Mouse (Mus musculus): ENCODE data around the gene Ntf5. TPM values are rescaled to one million over a fixed set of nuclear protein-coding genes. Genes with fewer than 3 reads are reported as not detected.

Ntf5 gene
- polyA plus RNA-seq, 1 experiment from 2014 or later: 1.2 TPM

- H3K9me3 ChIP-seq (ENCODE audit: control insufficient read depth, low read length): no peaks in the 10 kb centered on the region
- peaks cover 50% of the 10 kb centered on the region for H3K27me3 ChIP-seq (ENCODE audit: control insufficient read depth, insufficient read depth, low read length)
- no peak for DNase-seq (ENCODE audit: low spot score)
- 15% methylated on average over 27 of the region's 27 CpGs for WGBS
- H3K36me3 ChIP-seq (ENCODE audit: control insufficient read depth, insufficient read depth, low read length): peaks cover 17% of the 10 kb centered on the region
- H3K4me1 ChIP-seq (replicated peaks; ENCODE audit: control insufficient read depth, insufficient read depth, low read length): no peaks in the 10 kb centered on the region
- no peak for ATAC-seq (ENCODE audit: low FRiP score)
- H3K27ac ChIP-seq (ENCODE audit: low read depth, low read length): no peak overlapping the region
- no peak overlapping the region for H3K4me2 ChIP-seq (replicated peaks; ENCODE audit: low read depth, low read length)
- no peak overlapping the region for H3K4me3 ChIP-seq (ENCODE audit: low read depth, low read length)
- no peak overlapping the region for H3K9ac ChIP-seq (ENCODE audit: low read depth, low read length)
Measured at GRCm38 (mm10) chr7:45419859-45420614, 6.5 kb downstream of the Ntf5 start.

DNA sequence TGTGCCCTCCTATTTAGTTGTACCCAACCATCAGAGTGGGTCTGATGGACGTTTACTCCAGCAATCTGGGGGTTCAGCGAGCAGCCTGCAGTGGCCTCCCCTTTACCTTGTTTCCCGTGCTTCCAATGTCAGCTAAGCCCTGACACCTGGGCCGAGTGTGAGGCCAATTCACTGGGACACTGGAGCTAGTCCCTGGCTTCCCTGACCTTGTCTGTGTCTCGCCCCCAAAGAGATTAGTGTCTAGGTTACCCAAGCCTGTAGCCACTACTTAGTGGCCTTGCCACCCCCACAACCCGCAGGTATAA, 7.1 kb downstream of the Ntf5 start, which contains the start of gene Lhb:
Lhb (plus strand) TSS at position 206 of the 305 bp plus-strand sequence.
- Histone ChIP-seq H3K4me2 (replicated peaks; ENCODE audit: low read depth, low read length) (no peak within 1 kb of the TSS), H3K27ac (ENCODE audit: low read depth, low read length) (no peak within 1 kb of the TSS), H3K4me3 (ENCODE audit: low read depth, low read length) (no peak within 1 kb of the TSS), H3K4me1 (replicated peaks; ENCODE audit: control insufficient read depth, insufficient read depth, low read length) (no peaks in the 10 kb centered on the region), H3K36me3 (ENCODE audit: control insufficient read depth, insufficient read depth, low read length) (peaks cover 17% of the 10 kb centered on the region), H3K9ac (ENCODE audit: low read depth, low read length) (no peak within 1 kb of the TSS), H3K9me3 (ENCODE audit: control insufficient read depth, low read length) (no peaks in the 10 kb centered on the region), H3K27me3 (ENCODE audit: control insufficient read depth, insufficient read depth, low read length) (peaks cover 44% of the 10 kb centered on the region)
- ATAC-seq (ENCODE audit: low FRiP score) (no peak), DNase-seq (ENCODE audit: low spot score) (no peak)
- WGBS: 59% methylated on average over 6 of the region's 6 CpGs

- ATAC-seq (ENCODE audit: low FRiP score): no peak
- Histone ChIP-seq H3K9me3 (ENCODE audit: control insufficient read depth, low read length) (no peaks in the 10 kb centered on the region), H3K36me3 (ENCODE audit: control insufficient read depth, insufficient read depth, low read length) (peaks cover 17% of the 10 kb centered on the region), H3K4me2 (replicated peaks; ENCODE audit: low read depth, low read length) (no peak overlapping the region), H3K27ac (ENCODE audit: low read depth, low read length) (no peak overlapping the region), H3K9ac (ENCODE audit: low read depth, low read length) (no peak overlapping the region), H3K4me1 (replicated peaks; ENCODE audit: control insufficient read depth, insufficient read depth, low read length) (no peaks in the 10 kb centered on the region), H3K27me3 (ENCODE audit: control insufficient read depth, insufficient read depth, low read length) (peaks cover 38% of the 10 kb centered on the region), H3K4me3 (ENCODE audit: low read depth, low read length) (no peak overlapping the region)
- DNase-seq (ENCODE audit: low spot score): no peak
- 92% methylated on average over 14 of the region's 14 CpGs for WGBS
Measured at GRCm38 (mm10) chr7:45421194-45421593, 7.7 kb downstream of the Ntf5 start.

DNA sequence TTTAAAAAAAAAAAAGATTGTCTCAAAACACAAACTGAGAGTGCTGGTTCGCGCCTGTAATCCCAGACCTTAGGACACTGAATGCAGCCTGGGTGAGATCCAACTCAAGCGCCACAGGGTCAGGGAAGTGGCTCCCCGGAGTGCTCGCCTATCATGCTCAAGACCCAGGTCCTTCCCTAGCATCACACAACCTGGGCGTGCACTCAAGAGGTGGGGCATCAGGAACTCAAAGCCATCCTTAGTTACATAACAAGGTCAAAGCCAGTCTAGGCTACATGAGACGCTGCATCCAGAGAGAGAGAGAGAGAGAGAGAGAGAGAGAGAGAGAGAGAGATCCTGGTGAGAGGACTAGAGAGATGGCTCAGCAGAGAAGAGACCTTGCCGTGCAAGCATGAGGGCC, 13.1 kb downstream of the Ntf5 start:
- Histone ChIP-seq H3K27ac (ENCODE audit: low read depth, low read length) (no peak overlapping the region), H3K9me3 (ENCODE audit: control insufficient read depth, low read length) (no peaks in the 10 kb centered on the region), H3K36me3 (ENCODE audit: control insufficient read depth, insufficient read depth, low read length) (peaks cover 26% of the 10 kb centered on the region), H3K4me2 (replicated peaks; ENCODE audit: low read depth, low read length) (no peak overlapping the region), H3K4me1 (replicated peaks; ENCODE audit: control insufficient read depth, insufficient read depth, low read length) (no peaks in the 10 kb centered on the region), H3K4me3 (ENCODE audit: low read depth, low read length) (no peak overlapping the region), H3K9ac (ENCODE audit: low read depth, low read length) (no peak overlapping the region), H3K27me3 (ENCODE audit: control insufficient read depth, insufficient read depth, low read length) (no peaks in the 10 kb centered on the region)
- WGBS: 90% methylated on average over 8 of the region's 8 CpGs
- ATAC-seq (ENCODE audit: low FRiP score): no peak
- no peak for DNase-seq (ENCODE audit: low spot score)

GRCm38 (mm10) chr7:45433835-45434202, 20.3 kb downstream of the Ntf5 start:
- ATAC-seq (ENCODE audit: low FRiP score) (no peak), DNase-seq (ENCODE audit: low spot score) (no peak)
- Histone ChIP-seq H3K4me1 (replicated peaks; ENCODE audit: control insufficient read depth, insufficient read depth, low read length) (peaks cover 15% of the 10 kb centered on the region), H3K4me3 (ENCODE audit: low read depth, low read length) (peak overlapping the region; percentile 91), H3K27ac (ENCODE audit: low read depth, low read length) (no peak overlapping the region), H3K4me2 (replicated peaks; ENCODE audit: low read depth, low read length) (peak overlapping the region; percentile 91), H3K9ac (ENCODE audit: low read depth, low read length) (peak overlapping the region; percentile 81), H3K27me3 (ENCODE audit: control insufficient read depth, insufficient read depth, low read length) (no peaks in the 10 kb centered on the region), H3K9me3 (ENCODE audit: control insufficient read depth, low read length) (no peaks in the 10 kb centered on the region), H3K36me3 (ENCODE audit: control insufficient read depth, insufficient read depth, low read length) (peaks cover 6% of the 10 kb centered on the region)
- WGBS: 1% methylated on average over 7 of the region's 7 CpGs

DNA sequence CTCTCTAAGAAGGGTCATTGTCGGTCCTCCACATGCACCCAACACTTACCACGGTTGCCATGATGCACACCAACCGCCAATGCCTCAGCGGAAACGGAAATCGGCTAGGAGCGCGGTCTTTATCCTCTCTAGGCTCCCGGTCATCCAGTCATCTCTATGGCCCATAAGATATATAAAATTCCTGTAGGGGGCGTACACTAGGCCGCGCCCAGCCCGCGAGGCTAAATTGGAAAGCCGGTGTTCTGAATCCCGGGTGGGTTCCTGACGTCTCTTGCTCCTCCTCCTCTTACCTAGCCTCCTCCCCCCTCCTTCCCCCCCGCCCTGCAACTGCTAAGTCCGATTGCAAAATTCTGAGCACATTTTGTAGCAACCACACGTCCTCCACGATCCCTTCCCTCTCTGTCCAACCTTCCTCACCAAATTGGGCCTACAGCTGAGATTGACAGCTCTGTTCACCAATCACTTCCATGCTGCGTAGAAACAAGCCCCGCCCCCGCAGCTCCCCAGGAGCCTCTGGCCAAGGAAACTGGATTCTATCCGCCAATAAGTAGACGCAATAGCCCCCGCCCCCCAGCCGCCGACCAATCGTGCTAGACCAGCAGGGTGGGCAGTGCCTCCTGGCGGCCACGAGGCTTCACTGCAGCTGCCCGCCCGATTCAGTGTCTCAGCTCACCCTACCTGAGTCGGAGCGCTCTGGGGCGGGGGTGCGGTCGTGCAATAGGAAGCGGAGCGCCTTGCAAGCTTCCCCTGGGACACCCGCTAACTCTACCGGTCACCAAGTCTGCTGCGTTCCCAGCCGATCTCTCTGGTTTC, 20.9 kb downstream of the Ntf5 start, which contains the start of gene Gys1:
Gys1 (plus strand) TSS at position 642 of the 813 bp plus-strand sequence.
- H3K4me3 ChIP-seq (ENCODE audit: low read depth, low read length): peak within 1 kb of the TSS; percentile 91
- H3K36me3 ChIP-seq (ENCODE audit: control insufficient read depth, insufficient read depth, low read length): peaks cover 3% of the 10 kb centered on the region
- ATAC-seq (ENCODE audit: low FRiP score) (peak; percentile 98), DNase-seq (ENCODE audit: low spot score) (peak; percentile 100)
- H3K4me2 ChIP-seq (replicated peaks; ENCODE audit: low read depth, low read length): peak within 1 kb of the TSS; percentile 91
- H3K27me3 ChIP-seq (ENCODE audit: control insufficient read depth, insufficient read depth, low read length): no peaks in the 10 kb centered on the region
- H3K4me1 ChIP-seq (replicated peaks; ENCODE audit: control insufficient read depth, insufficient read depth, low read length): peaks cover 15% of the 10 kb centered on the region
- peak within 1 kb of the TSS; percentile 86 for H3K27ac ChIP-seq (ENCODE audit: low read depth, low read length)
- no peaks in the 10 kb centered on the region for H3K9me3 ChIP-seq (ENCODE audit: control insufficient read depth, low read length)
- under 1% methylated on average over 45 of the region's 45 CpGs for WGBS
- peak within 1 kb of the TSS; percentile 84 for H3K9ac ChIP-seq (ENCODE audit: low read depth, low read length)

DNA sequence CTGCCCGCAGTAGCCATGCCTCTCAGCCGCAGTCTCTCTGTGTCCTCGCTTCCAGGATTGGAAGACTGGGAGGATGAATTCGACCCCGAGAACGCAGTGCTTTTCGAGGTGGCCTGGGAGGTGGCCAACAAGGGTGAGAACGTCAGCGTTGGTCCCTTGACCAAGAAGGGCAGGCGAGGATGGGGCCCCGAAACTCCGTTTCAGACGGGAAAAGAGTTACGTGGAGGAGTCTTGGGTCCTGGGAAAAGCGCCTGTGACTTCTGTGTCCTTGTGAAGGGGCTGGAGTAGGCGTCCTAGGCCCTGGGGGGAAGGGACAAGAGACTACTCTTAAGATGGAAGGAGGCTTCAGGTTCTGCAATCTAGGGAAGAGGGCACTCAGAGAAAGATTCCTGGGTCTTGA, 21.5 kb downstream of the Ntf5 start:
- Histone ChIP-seq H3K4me2 (replicated peaks; ENCODE audit: low read depth, low read length) (peak overlapping the region; percentile 68), H3K27me3 (ENCODE audit: control insufficient read depth, insufficient read depth, low read length) (no peaks in the 10 kb centered on the region), H3K36me3 (ENCODE audit: control insufficient read depth, insufficient read depth, low read length) (peaks cover 3% of the 10 kb centered on the region; the same call in 1 of the 2 replicates), H3K4me3 (ENCODE audit: low read depth, low read length) (peak overlapping the region; percentile 91), H3K9ac (ENCODE audit: low read depth, low read length) (peak overlapping the region; percentile 84), H3K27ac (ENCODE audit: low read depth, low read length) (0 out of 2 replicates have a peak overlapping the region, but pooled peaks have one; percentile 7), H3K9me3 (ENCODE audit: control insufficient read depth, low read length) (no peaks in the 10 kb centered on the region), H3K4me1 (replicated peaks; ENCODE audit: control insufficient read depth, insufficient read depth, low read length) (peaks cover 15% of the 10 kb centered on the region)
- 4% methylated on average over 16 of the region's 16 CpGs for WGBS
- DNase-seq (ENCODE audit: low spot score) (no peak), ATAC-seq (ENCODE audit: low FRiP score) (peak; percentile 1; the same call in 1 of the 2 replicates)

DNA sequence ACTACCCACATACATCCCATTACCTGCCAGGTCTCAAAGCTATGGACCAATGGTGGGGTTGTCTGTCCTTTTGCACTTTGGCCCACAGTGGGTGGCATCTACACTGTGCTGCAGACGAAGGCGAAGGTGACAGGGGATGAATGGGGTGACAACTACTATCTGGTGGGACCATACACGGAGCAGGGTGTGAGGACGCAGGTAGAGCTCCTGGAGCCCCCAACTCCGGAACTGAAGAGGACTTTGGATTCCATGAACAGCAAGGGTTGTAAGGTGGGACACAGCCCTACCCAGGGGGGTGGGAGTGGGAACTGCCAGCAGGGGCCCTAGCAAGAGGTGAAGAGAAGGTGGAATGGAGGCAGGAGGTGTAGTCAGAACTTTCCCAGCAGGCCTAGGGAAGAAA, 22.9 kb downstream of the Ntf5 start:
- no peak for ATAC-seq (ENCODE audit: low FRiP score)
- WGBS: 91% methylated on average over 5 of the region's 5 CpGs
- no peak overlapping the region for H3K4me3 ChIP-seq (ENCODE audit: low read depth, low read length)
- no peak overlapping the region for H3K27ac ChIP-seq (ENCODE audit: low read depth, low read length)
- H3K27me3 ChIP-seq (ENCODE audit: control insufficient read depth, insufficient read depth, low read length): no peaks in the 10 kb centered on the region
- peaks cover 15% of the 10 kb centered on the region for H3K4me1 ChIP-seq (replicated peaks; ENCODE audit: control insufficient read depth, insufficient read depth, low read length)
- no peak for DNase-seq (ENCODE audit: low spot score)
- no peaks in the 10 kb centered on the region for H3K9me3 ChIP-seq (ENCODE audit: control insufficient read depth, low read length)
- H3K4me2 ChIP-seq (replicated peaks; ENCODE audit: low read depth, low read length): no peak overlapping the region
- peaks cover 3% of the 10 kb centered on the region; the same call in 1 of the 2 replicates for H3K36me3 ChIP-seq (ENCODE audit: control insufficient read depth, insufficient read depth, low read length)
- no peak overlapping the region for H3K9ac ChIP-seq (ENCODE audit: low read depth, low read length)
